Mouse (Mus musculus) hindbrain, embryonic 10.5 days (tissue): ENCODE results near the gene Mill2. TPM values are rescaled to one million over a fixed set of nuclear protein-coding genes. Genes with fewer than 3 reads are reported as not detected.

Experiments
- polyA plus RNA-seq: library from polyadenylated mRNA; unstranded; fragments of >200 nt; fragmentation: Nextera tagmentation; extraction: Ambion mirVana; gene quantifications from 2 replicates; pipeline ENCODE4 v1.2.1, GENCODE M21; 2016

Mill2 gene
- polyA plus RNA-seq, 1 experiment from 2014 or later = 0.31 TPM

Other genes starting within 250 kb of the Mill2 start
- gene Psg23, start 223.5 kb upstream of the Mill2 start, polyA plus RNA-seq = not detected in 2 replicates
- not detected in 2 replicates for gene Psg21, start 183.2 kb upstream of the Mill2 start, polyA plus RNA-seq
- not detected in 2 replicates for gene Psg20, start 153.8 kb upstream of the Mill2 start, polyA plus RNA-seq
- gene Psg22, start 121.9 kb upstream of the Mill2 start, polyA plus RNA-seq = not detected in 2 replicates
- gene Psg19, start 41.4 kb upstream of the Mill2 start, polyA plus RNA-seq = not detected in 2 replicates
- not detected in 2 replicates for gene Psg17, start 18.4 kb upstream of the Mill2 start, polyA plus RNA-seq
- gene Pglyrp1, start 31.4 kb downstream of the Mill2 start, polyA plus RNA-seq = 1.0 and 1.5 TPM in 2 replicates
- gene Ccdc61, start 70.4 kb downstream of the Mill2 start, polyA plus RNA-seq = 36.8 and 39.2 TPM in 2 replicates
- gene Nova2, start 85.9 kb downstream of the Mill2 start, polyA plus RNA-seq = 3.5 and 7.3 TPM in 2 replicates
- 0.09 TPM in 1 of 2 replicates, not detected in the other for gene Nanos2, start 147.4 kb downstream of the Mill2 start, polyA plus RNA-seq
- gene Mypop, start 151.3 kb downstream of the Mill2 start, polyA plus RNA-seq = 4.1 and 5.0 TPM in 2 replicates
- gene Irf2bp1, start 164.1 kb downstream of the Mill2 start, polyA plus RNA-seq = 23.2 and 31.1 TPM in 2 replicates
- 0.07 TPM in 1 of 2 replicates, not detected in the other for gene Foxa3, start 183.6 kb downstream of the Mill2 start, polyA plus RNA-seq
- gene Sympk, start 184.4 kb downstream of the Mill2 start, polyA plus RNA-seq = 45.9 and 57.2 TPM in 2 replicates
- not detected in 2 replicates for gene Rsph6a, start 214.7 kb downstream of the Mill2 start, polyA plus RNA-seq
- 16.6 and 20.7 TPM in 2 replicates for gene Dmwd, start 236.3 kb downstream of the Mill2 start, polyA plus RNA-seq
- gene Dmpk, start 243.9 kb downstream of the Mill2 start, polyA plus RNA-seq = 9.9 and 10.2 TPM in 2 replicates